Mouse (Mus musculus) CD4-positive, CD25-positive, alpha-beta regulatory T cell (primary cell): ENCODE data around the gene Rpp38. TPM values are rescaled to one million over a fixed set of nuclear protein-coding genes. Genes with fewer than 3 reads are reported as not detected.

Experiments
- polyA plus RNA-seq: library from polyadenylated mRNA; unstranded; fragments of 100-300 nt; shearing (Covaris generic); gene quantifications from one replicate; pipeline ENCODE4 v1.2.1, GENCODE M21; 2017

The Rpp38 gene
- polyA plus RNA-seq = 21.2 TPM

DNA sequence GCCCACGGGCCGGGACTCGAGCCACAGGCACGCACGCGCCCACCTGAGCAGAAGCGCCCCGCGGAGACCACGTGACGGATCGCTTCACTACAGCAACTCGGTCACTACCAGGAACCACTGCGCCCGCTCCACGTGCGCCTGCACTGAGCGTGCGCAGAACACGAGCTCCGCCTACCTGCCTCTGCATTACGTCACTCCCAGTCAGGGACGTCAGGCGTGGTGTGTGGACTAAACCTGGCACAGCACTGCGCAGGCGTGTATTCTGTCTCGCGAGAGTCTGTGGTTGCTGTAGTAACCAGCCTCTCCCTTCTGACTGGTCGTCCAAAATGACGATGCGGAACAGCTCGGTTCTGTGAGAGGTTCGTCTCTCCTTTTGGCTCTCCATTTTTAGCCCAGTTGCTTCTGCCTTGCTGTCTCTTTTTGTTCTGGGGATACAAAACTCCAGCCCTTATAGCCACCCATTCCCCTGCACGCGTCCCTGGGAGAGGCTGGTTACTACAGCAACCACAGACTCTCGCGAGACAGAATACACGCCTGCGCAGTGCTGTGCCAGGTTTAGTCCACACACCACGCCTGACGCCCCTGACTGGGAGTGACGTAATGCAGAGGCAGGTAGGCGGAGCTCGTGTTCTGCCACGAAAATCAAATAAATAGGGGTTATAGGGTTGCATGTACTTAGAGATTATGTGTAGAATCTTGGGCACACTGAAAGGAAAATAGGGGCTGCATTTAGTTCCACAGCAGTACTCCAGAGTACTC is at the start of gene Rpp38:
Rpp38 (minus strand) TSS at position 160 of the 759 bp plus-strand sequence.

DNA sequence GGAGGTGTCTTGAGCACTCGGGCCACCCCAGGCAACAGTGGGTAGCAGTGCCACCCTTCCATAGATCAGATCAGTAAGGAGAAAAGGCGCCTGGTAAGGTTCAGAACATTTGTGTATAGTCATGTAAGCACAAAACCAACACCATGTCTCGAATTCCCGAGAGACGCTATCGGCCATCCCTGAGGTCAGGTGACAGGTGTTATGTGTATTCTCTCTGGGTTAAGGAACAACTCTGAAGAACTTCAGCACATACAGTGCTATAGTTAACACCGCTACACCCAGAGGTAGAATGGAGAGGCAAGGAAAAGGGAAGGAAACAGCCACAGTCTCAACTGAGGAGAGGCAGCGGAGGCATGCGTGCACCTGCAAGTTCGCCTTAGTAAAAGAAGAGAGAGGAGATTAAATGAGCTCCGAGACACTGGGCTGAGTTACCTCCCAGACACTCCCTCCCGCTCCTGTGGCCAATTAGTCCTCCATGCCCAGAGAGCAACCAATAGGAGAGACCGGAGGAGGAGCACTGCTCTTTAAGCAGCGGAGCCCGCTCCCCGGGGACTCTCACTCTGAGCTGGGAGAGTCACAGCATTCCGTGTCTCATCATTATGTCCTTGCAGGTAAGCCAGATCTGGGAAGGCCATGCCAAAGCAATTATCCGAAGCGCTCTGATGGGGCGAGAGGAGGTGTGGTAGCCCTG is 3.3 kb upstream of the Rpp38 start, which contains the start of gene Acbd7:
Acbd7 (plus strand) TSS at position 558 of the 691 bp plus-strand sequence.

DNA sequence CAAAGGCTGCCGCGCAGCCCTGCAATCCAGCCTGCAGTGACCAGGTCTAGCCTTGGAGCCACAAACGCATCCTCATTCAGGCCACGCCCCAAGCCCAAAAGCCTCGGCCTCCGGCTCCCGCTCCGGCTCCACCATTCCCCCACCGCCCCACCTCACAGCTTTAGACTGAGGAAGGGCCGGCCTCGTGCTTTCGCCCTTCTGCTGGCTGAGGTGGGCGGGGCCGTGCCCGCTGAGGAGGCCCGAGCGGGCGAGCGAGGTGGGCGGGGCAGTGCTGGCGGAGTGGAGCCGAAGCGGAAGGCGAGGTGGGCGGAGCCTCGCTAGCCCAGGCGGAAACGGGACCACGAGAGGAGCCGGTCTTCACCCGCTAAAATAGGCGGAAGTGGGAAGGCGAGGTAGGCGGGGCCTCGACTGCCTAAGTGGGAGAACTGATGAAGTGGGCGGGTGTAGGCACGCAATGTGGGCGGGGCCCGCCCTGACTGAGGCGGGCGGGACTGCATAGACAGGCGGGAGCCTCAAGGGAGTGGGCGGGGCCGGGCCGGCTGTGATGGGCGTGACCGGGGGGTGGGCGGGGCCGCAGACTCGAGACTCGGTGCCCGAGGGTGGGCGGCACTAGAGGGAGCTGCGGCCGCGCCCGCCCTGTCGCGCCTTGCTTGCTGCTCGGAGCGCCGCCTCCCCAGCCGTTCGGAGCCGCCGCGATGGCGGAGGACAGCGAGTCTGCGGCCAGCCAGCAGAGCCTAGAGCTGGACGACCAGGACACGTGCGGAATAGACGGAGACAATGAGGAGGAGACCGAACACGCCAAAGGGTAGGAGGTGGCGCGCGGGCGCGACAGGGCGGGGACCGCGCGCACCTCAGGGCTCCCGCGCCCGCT is 48.6 kb downstream of the Rpp38 start, which contains the start of gene Nmt2:
Nmt2 (plus strand) TSS at position 611 of the 871 bp plus-strand sequence.

Other genes with a start within 250 kb of the Rpp38 start
- gene Fam171a1, start 218.4 kb downstream of the Rpp38 start, polyA plus RNA-seq = not detected
- gene Nmt2, start 48.4 kb downstream of the Rpp38 start, polyA plus RNA-seq = 11.7 TPM
- not detected for gene Acbd7, start 3.5 kb upstream of the Rpp38 start, polyA plus RNA-seq
- gene Olah, start 64.6 kb upstream of the Rpp38 start, polyA plus RNA-seq = not detected
- gene Meig1, start 90.0 kb upstream of the Rpp38 start, polyA plus RNA-seq = not detected
- 19.1 TPM for gene Dclre1c, start 91.5 kb upstream of the Rpp38 start, polyA plus RNA-seq
- gene Suv39h2, start 142.4 kb upstream of the Rpp38 start, polyA plus RNA-seq = 1.8 TPM
- 4.4 TPM for gene Gm45902, start 180.1 kb upstream of the Rpp38 start, polyA plus RNA-seq
- 109 TPM for gene Hspa14, start 180.2 kb upstream of the Rpp38 start, polyA plus RNA-seq
- gene Cdnf, start 180.4 kb upstream of the Rpp38 start, polyA plus RNA-seq = 0.49 TPM
- gene Fam107b, start 237.8 kb upstream of the Rpp38 start, polyA plus RNA-seq = 363 TPM